Mouse (Mus musculus) kidney, postnatal 25 days (tissue): Measurements from ENCODE around the gene Epha6.
A peak's percentile ranks its signal among the peaks of the same experiment; 100 is the strongest.

Source experiments
- DNase-seq, 2 experiments: peaks; one replicate each; pipeline ENCODE4 v3.0.0; 2021; ENCODE audit warnings: mixed read lengths in 2 of 2

Gene Epha6

DNA sequence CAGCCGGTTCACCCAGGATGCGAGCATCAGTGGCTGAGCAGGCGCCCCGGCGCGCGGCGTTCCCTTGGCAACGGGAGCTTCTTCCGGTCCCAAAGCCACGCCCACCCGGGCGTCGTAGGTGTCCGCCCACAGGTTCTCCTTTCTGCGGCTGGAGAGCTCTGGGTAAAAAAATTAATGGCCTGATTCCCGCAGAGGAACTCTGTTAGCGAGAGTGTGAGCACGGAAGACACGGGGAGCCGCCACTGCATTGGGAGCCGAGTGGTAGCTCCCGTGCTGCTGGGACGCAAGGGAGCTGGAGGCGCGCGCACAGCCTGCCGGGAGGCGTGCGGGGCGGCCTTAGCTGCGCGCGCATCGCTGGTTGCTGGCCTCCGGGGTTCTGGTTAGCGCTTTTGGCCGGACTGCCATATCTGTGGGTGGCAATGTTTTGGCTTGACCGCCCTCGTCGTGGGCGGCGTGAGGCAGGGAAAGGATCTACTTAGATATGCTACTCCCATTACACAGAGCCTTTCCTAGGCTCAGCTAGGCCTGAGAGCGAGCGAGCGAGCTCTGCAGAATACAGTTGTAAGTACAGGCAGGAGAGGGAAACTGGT is 966.1 kb downstream of the Epha6 start, which contains the start of gene Arl6:
TSS of gene Arl6 (minus strand) at position 290 of the 590 bp plus-strand sequence.
- peak; percentile 95 to 96 for DNase-seq

DNA sequence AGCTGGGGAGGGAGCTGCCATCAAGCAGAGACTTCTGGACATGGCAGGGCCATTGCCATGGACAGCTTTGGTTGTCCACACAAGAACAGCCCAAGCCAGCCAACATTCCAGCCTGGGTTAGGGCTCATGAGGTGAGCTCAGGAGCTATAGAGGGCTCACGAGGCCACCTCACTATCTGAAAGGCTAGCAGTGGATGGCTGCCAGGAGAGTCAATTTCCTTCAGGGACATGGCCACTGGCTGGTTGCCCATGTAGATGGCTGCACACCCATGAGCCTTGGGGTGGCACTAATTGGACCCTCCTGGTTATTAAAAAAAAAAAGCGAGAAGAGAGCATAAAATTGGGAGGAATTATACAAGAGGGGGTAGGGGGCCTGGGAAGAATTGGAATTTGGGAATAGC is 970.7 kb downstream of the Epha6 start:
- DNase-seq, result peak in 1 of 2 experiments; percentile 5

DNA sequence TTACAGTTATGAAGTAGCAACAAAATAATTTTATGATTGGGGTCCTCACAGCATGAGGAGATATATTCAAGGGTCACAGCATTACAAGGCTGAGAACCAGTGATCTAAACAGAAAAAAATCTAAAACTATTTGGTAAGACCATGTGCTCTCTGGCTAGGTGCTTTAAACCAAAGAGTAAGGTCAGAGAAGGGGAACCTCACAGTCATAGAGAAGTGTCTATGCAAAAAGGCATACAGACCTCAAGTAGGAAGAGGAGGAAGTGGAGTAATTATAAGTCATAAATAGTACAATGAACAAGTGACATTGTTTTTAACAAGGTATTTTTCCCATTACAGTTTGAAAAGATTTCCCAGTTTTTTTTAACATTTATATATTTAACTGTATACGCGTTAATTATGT is 983.8 kb downstream of the Epha6 start:
- DNase-seq, result no peak

DNA sequence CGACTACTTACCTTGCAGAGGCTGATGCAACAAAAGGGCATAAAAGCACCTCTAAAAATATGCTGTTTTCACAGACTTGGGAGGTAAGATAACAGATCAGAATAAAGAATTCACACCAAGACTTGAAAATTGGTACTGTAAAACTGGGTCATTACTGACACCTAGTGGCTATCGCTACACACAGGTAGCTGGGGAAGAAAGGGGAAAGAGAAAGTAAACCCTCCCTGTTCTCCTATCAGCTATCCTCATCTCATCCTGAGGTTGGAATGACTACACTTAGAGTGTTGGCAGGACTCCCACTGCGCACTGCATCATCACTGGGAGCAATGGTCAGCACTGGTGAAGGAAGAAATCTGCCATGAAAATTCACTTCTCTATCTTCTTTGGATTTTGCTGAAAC is 988.2 kb downstream of the Epha6 start:
- peak in 1 of 2 experiments; percentile 59 for DNase-seq

DNA sequence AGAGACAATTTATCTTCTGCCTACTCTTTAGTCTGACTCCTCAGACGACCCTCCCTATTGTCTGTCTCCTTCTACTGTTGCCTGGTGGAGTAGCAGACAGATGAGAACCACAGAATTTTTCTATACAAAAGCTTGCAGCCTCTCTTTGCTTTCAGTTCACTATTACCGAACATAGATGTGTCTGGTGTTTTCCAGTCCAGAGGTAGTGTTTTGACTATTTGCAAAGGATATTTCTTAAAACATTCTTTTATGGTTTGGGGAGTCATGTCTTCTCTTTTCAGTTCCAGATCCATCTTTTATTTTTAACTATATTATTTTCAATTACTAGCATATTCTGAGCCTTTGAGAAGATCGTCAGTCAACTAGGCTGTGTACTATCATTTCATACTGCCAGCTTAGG is 989.7 kb downstream of the Epha6 start:
- DNase-seq, result no peak

DNA sequence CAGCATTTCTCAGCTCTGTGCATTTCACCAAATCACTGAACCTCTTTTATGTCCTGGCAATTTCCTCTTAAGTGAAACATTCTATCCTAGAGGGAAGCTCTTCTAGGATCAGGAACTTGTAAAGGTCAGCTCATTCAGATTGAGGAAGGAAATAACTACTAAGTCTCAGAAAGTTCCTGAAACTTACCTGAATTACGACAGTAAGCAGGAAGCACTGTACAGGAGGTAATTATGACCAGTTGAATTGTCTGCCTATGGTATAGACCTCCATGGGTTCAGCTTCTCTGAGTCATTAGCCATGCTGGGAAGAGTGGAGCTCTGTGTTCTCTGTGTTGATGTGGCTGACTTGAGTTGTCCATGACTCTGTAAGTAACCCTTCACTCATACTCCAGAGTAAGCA is 994.6 kb downstream of the Epha6 start:
- no peak for DNase-seq

DNA sequence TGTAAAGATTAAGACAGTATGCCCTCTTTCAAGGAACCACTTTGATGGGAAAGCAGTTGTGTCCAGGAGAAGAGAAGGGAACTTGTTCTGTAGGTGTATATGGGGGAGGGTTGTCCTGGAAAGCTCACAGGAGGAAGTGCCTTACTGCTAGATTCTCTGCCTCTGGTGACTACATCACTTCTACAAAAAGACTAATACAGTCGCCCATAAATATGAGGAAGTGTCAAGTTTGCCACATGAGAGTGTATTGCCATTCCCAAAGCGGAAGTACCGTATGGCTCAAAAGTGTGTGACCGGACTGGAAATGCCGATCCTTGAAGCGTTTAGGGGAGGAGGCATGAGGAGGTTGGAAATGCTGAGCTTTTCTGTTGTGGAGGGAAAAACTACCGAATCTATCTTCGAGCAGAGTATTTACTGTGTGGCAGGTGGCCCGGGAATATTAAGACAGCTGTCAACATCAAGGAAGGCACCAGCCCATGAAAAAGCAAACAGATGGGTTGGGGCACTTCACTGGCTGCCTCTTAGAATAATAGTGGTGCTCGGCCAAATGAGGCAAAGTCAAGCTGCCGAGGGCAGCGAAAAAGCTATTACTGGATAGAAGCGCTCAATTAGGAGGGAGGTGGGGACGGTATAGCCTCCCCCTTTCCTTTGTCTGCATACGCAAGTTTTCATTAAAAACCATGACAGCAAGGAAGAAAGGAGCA is 1001.1 kb downstream of the Epha6 start:
- no peak for DNase-seq
